Mouse (Mus musculus): Measurements from ENCODE around the gene 4930564D02Rik. TPM values are rescaled to one million over a fixed set of nuclear protein-coding genes. Genes with fewer than 3 reads are reported as not detected.
A peak's percentile ranks its signal among the peaks of the same experiment; 100 is the strongest.

The 4930564D02Rik gene
- polyA plus RNA-seq, 1 experiment from 2014 or later: not detected

GRCm38 (mm10) chr3:105053698-105054001, 13.0 kb upstream of the 4930564D02Rik start:
- ATAC-seq: no peak
- 61% methylated on average over 4 of the region's 4 CpGs for WGBS (ENCODE audit: insufficient replicate concordance)
- 0 out of 2 replicates have a peak overlapping the region, but pooled peaks have one; percentile 36 for H3K27ac ChIP-seq (ENCODE audit: low read depth)
- H3K36me3 ChIP-seq (replicated peaks; ENCODE audit: insufficient read depth, low read length): no peaks in the 10 kb centered on the region
- H3K4me3 ChIP-seq (ENCODE audit: low read depth, low read length): peak overlapping the region; percentile 70
- H3K4me1 ChIP-seq (ENCODE audit: insufficient read depth): peaks cover 10% of the 10 kb centered on the region
- no peak overlapping the region for H3K9ac ChIP-seq (replicated peaks)
- peak overlapping the region; percentile 71 for H3K4me2 ChIP-seq (ENCODE audit: low read depth, low read length)
- no peak for DNase-seq
- H3K9me3 ChIP-seq (ENCODE audit: low read length): no peaks in the 10 kb centered on the region
- TF ChIP-seq CTCF (IDR thresholded peaks at IDR 0.05; ENCODE audit: low read depth) (no peak), EP300 (IDR thresholded peaks at IDR 0.05; ENCODE audit: low read depth) (no peak)
- peaks cover 7% of the 10 kb centered on the region; the same call in 1 of the 2 replicates for H3K27me3 ChIP-seq (ENCODE audit: insufficient read depth, low read length)

DNA sequence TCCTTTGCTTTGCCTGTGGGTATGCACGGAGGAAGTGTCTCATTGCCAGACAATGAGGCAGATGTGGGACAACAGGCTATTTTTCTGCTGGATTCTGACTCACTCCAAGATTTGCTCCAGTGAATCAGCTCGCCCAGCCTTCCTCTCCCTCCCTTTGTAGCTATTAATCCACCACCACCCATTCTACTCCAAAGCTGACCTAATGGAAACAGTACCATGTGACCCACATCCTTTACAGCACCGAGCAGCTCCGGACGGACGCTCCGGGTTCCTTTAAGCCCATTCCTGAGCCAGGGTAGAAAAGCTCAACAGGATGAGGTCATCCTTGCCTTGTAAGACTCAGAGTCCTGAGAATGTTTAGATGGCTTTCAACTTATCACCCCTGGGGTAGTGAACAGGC, 11.7 kb upstream of the 4930564D02Rik start:
- WGBS (ENCODE audit: insufficient replicate concordance): 40% methylated on average over 7 of the region's 7 CpGs
- Histone ChIP-seq H3K36me3 (replicated peaks; ENCODE audit: insufficient read depth, low read length) (no peaks in the 10 kb centered on the region), H3K9ac (replicated peaks) (no peak overlapping the region), H3K4me3 (ENCODE audit: low read depth, low read length) (no peak overlapping the region), H3K27ac (ENCODE audit: low read depth) (no peak overlapping the region), H3K4me2 (ENCODE audit: low read depth, low read length) (no peak overlapping the region), H3K9me3 (ENCODE audit: low read length) (no peaks in the 10 kb centered on the region), H3K4me1 (ENCODE audit: insufficient read depth) (peaks cover 12% of the 10 kb centered on the region), H3K27me3 (ENCODE audit: insufficient read depth, low read length) (peaks cover 7% of the 10 kb centered on the region; the same call in 1 of the 2 replicates)
- ATAC-seq (peak; percentile 25), DNase-seq (peak; percentile 17)
- TF ChIP-seq EP300 (IDR thresholded peaks at IDR 0.05; ENCODE audit: low read depth) (no peak; the same call in 1 of the 2 replicates), CTCF (IDR thresholded peaks at IDR 0.05; ENCODE audit: low read depth) (no peak)

GRCm38 (mm10) chr3:105055666-105056065, 11.0 kb upstream of the 4930564D02Rik start:
- Histone ChIP-seq H3K9ac (replicated peaks) (no peak overlapping the region), H3K27ac (ENCODE audit: low read depth) (no peak overlapping the region), H3K4me1 (ENCODE audit: insufficient read depth) (peaks cover 12% of the 10 kb centered on the region), H3K27me3 (ENCODE audit: insufficient read depth, low read length) (peaks cover 7% of the 10 kb centered on the region; the same call in 1 of the 2 replicates), H3K36me3 (replicated peaks; ENCODE audit: insufficient read depth, low read length) (no peaks in the 10 kb centered on the region), H3K4me2 (ENCODE audit: low read depth, low read length) (no peak overlapping the region), H3K9me3 (ENCODE audit: low read length) (no peaks in the 10 kb centered on the region), H3K4me3 (ENCODE audit: low read depth, low read length) (no peak overlapping the region)
- DNase-seq: no peak
- TF ChIP-seq CTCF (IDR thresholded peaks at IDR 0.05; ENCODE audit: low read depth): no peak
- no peak for TF ChIP-seq EP300 (IDR thresholded peaks at IDR 0.05; ENCODE audit: low read depth)
- 59% methylated on average over 4 of the region's 4 CpGs for WGBS (ENCODE audit: insufficient replicate concordance)
- ATAC-seq: no peak

GRCm38 (mm10) chr3:105058627-105059513, 7.8 kb upstream of the 4930564D02Rik start:
- no peak overlapping the region for H3K9ac ChIP-seq (replicated peaks)
- peak; percentile 78 for DNase-seq
- ATAC-seq: 0 out of 2 replicates have a peak, but pooled peaks have one; percentile 28
- WGBS (ENCODE audit: insufficient replicate concordance): 17% methylated on average over 25 of the region's 25 CpGs
- no peaks in the 10 kb centered on the region for H3K36me3 ChIP-seq (replicated peaks; ENCODE audit: insufficient read depth, low read length)
- H3K27me3 ChIP-seq (ENCODE audit: insufficient read depth, low read length): 0 out of 2 replicates have a peak, but pooled peaks cover 6% of the 10 kb centered on the region
- peak overlapping the region; percentile 54 for H3K4me2 ChIP-seq (ENCODE audit: low read depth, low read length)
- 0 out of 2 replicates have a peak, but pooled peaks cover 2% of the 10 kb centered on the region for H3K4me1 ChIP-seq (ENCODE audit: insufficient read depth)
- TF ChIP-seq EP300 (IDR thresholded peaks at IDR 0.05; ENCODE audit: low read depth) (no peak), CTCF (IDR thresholded peaks at IDR 0.05; ENCODE audit: low read depth) (peak; percentile 94)
- no peaks in the 10 kb centered on the region for H3K9me3 ChIP-seq (ENCODE audit: low read length)
- H3K4me3 ChIP-seq (ENCODE audit: low read depth, low read length): no peak overlapping the region; the same call in 1 of the 2 replicates
- H3K27ac ChIP-seq (ENCODE audit: low read depth): no peak overlapping the region

- ATAC-seq (no peak), DNase-seq (no peak)
- 38% methylated on average over 7 of the region's 7 CpGs for WGBS (ENCODE audit: insufficient replicate concordance)
- H3K9me3 ChIP-seq (ENCODE audit: low read length): no peaks in the 10 kb centered on the region
- no peak overlapping the region for H3K27ac ChIP-seq (ENCODE audit: low read depth)
- H3K4me3 ChIP-seq (ENCODE audit: low read depth, low read length): no peak overlapping the region
- H3K36me3 ChIP-seq (replicated peaks; ENCODE audit: insufficient read depth, low read length): no peaks in the 10 kb centered on the region
- H3K9ac ChIP-seq (replicated peaks): no peak overlapping the region
- H3K27me3 ChIP-seq (ENCODE audit: insufficient read depth, low read length): 0 out of 2 replicates have a peak, but pooled peaks cover 3% of the 10 kb centered on the region
- no peak for TF ChIP-seq EP300 (IDR thresholded peaks at IDR 0.05; ENCODE audit: low read depth)
- TF ChIP-seq CTCF (IDR thresholded peaks at IDR 0.05; ENCODE audit: low read depth): no peak
- H3K4me2 ChIP-seq (ENCODE audit: low read depth, low read length): no peak overlapping the region
- H3K4me1 ChIP-seq (ENCODE audit: insufficient read depth): 0 out of 2 replicates have a peak, but pooled peaks cover 2% of the 10 kb centered on the region
These were observed 6.7 kb upstream of the 4930564D02Rik start for GRCm38 (mm10) chr3:105059911-105060310.

GRCm38 (mm10) chr3:105060992-105061391, 5.7 kb upstream of the 4930564D02Rik start:
- TF ChIP-seq CTCF (IDR thresholded peaks at IDR 0.05; ENCODE audit: low read depth) (no peak), EP300 (IDR thresholded peaks at IDR 0.05; ENCODE audit: low read depth) (no peak)
- H3K9ac ChIP-seq (replicated peaks): no peak overlapping the region
- ATAC-seq (no peak), DNase-seq (no peak)
- no peak overlapping the region for H3K4me2 ChIP-seq (ENCODE audit: low read depth, low read length)
- 0 out of 2 replicates have a peak, but pooled peaks cover 3% of the 10 kb centered on the region for H3K27me3 ChIP-seq (ENCODE audit: insufficient read depth, low read length)
- 50% methylated on average over 6 of the region's 6 CpGs for WGBS (ENCODE audit: insufficient replicate concordance)
- H3K27ac ChIP-seq (ENCODE audit: low read depth): no peak overlapping the region
- no peaks in the 10 kb centered on the region for H3K36me3 ChIP-seq (replicated peaks; ENCODE audit: insufficient read depth, low read length)
- no peak overlapping the region for H3K4me3 ChIP-seq (ENCODE audit: low read depth, low read length)
- no peaks in the 10 kb centered on the region for H3K9me3 ChIP-seq (ENCODE audit: low read length)
- H3K4me1 ChIP-seq (ENCODE audit: insufficient read depth): 0 out of 2 replicates have a peak, but pooled peaks cover 2% of the 10 kb centered on the region
